Mouse (Mus musculus): ENCODE results near the gene Mbnl3. TPM values are rescaled to one million over a fixed set of nuclear protein-coding genes. Genes with fewer than 3 reads are reported as not detected.

The Mbnl3 gene
- total and polyA plus RNA-seq, 3 experiments: 6.6 to 14.4 (median 11.8) TPM

GRCm38 (mm10) chrX:51204626-51205547, 1.4 kb downstream of the Mbnl3 start:
- peak; percentile 63 for DNase-seq (ENCODE audit: extremely low read depth)
- H3K27ac ChIP-seq (ENCODE audit: insufficient read depth, low read depth): 0 out of 2 replicates have a peak overlapping the region, but pooled peaks have one; percentile 30

GRCm38 (mm10) chrX:51197012-51197411, 9.3 kb downstream of the Mbnl3 start:
- H3K4me2 ChIP-seq (ENCODE audit: insufficient read depth, low read depth, poor library complexity, severe bottlenecking): no peak overlapping the region
- in situ Hi-C loops (cut with MboI; ENCODE audit: low pct_ligation_motif_present, low pct_unique_long_range_greater_than_20kb, low sequenced_read_pairs) (no loop called here), dilution Hi-C loops (cut with MboI; ENCODE audit: extremely low pct_ligation_motif_present, extremely low pct_unique_long_range_greater_than_20kb, low sequenced_read_pairs) (no loop called here)
- H3K9me3 ChIP-seq (replicated peaks; ENCODE audit: low read length): no peaks in the 10 kb centered on the region
- no peaks in the 10 kb centered on the region for H3K79me2 ChIP-seq (replicated peaks; ENCODE audit: control insufficient read depth, extremely low read depth, insufficient read depth, poor library complexity, severe bottlenecking)
- H3K4me1 ChIP-seq (ENCODE audit: control insufficient read depth in 1 of 2, insufficient read depth in 2 of 2): peaks cover 0 to 5% of the 10 kb centered on the region in 2 experiments; a peak in 1 of 4 replicates
- no peak overlapping the region for H3K4me3 ChIP-seq (replicated peaks in 1 of 3; ENCODE audit: low read depth in 2 of 3, low read length in 2 of 3, poor library complexity in 1 of 3)
- DNase-seq (ENCODE audit: extremely low read depth): no peak
- TF ChIP-seq MYC (IDR thresholded peaks at IDR 0.05; ENCODE audit: low read depth, low read length): no peak
- no peak for TF ChIP-seq TBP (conservative IDR thresholded peaks at IDR 0.05; ENCODE audit: low read depth, low read length)
- no peak for TF ChIP-seq KAT2A (IDR thresholded peaks at IDR 0.05; ENCODE audit: insufficient replicate concordance, low read length)
- TF ChIP-seq E2F4 (IDR thresholded peaks at IDR 0.05; ENCODE audit: insufficient replicate concordance, low read depth, low read length): no peak
- TF ChIP-seq MXI1 (IDR thresholded peaks at IDR 0.05; ENCODE audit: low read depth, low read length): no peak
- TF ChIP-seq IRF4 (IDR thresholded peaks at IDR 0.05; ENCODE audit: low read depth, low read length): no peak
- TF ChIP-seq MAX (IDR thresholded peaks at IDR 0.05; ENCODE audit: low read length): no peak
- TF ChIP-seq USF2 (conservative IDR thresholded peaks at IDR 0.05; ENCODE audit: low read depth, low read length): no peak
- no peak for TF ChIP-seq NELFE (IDR thresholded peaks at IDR 0.05; ENCODE audit: low read depth, low read length)
- TF ChIP-seq POLR2AphosphoS2 (IDR thresholded peaks at IDR 0.05; ENCODE audit: low read depth, low read length): no peak
- TF ChIP-seq RAD21 (IDR thresholded peaks at IDR 0.05; ENCODE audit: low read depth, low read length): no peak
- no peak for TF ChIP-seq CHD1 (IDR thresholded peaks at IDR 0.05; ENCODE audit: low read depth, low read length)
- no peak for TF ChIP-seq MAZ (IDR thresholded peaks at IDR 0.05; ENCODE audit: low read depth, low read length)
- no peak for TF ChIP-seq JUN (IDR thresholded peaks at IDR 0.05; ENCODE audit: insufficient read depth, low read depth, low read length)
- no peak for TF ChIP-seq UBTF (IDR thresholded peaks at IDR 0.05; ENCODE audit: low read depth, low read length)
- no peak for TF ChIP-seq USF1 (IDR thresholded peaks at IDR 0.05; ENCODE audit: low read depth, low read length)
- no peak for TF ChIP-seq NRF1 (IDR thresholded peaks at IDR 0.05; ENCODE audit: low read depth, low read length)
- no peak overlapping the region for H3K27ac ChIP-seq (ENCODE audit: insufficient read depth, low read depth)
- no peak overlapping the region for H3K9ac ChIP-seq (ENCODE audit: insufficient read depth, low read depth)
- H3K27me3 ChIP-seq (replicated peaks): no peaks in the 10 kb centered on the region
- no peaks in the 10 kb centered on the region for H3K36me3 ChIP-seq (replicated peaks in 1 of 2; ENCODE audit: control insufficient read depth in 1 of 2, insufficient read depth in 1 of 2, low read length in 1 of 2)

More at GRCm38 (mm10) chrX:51204626-51205547, 1.4 kb downstream of the Mbnl3 start:
- dilution Hi-C loops (cut with MboI; ENCODE audit: extremely low pct_ligation_motif_present, extremely low pct_unique_long_range_greater_than_20kb, low sequenced_read_pairs): no loop called here
- TF ChIP-seq ZNF384 (IDR thresholded peaks at IDR 0.05; ENCODE audit: low read depth, low read length) (peak; percentile 91), USF2 (conservative IDR thresholded peaks at IDR 0.05; ENCODE audit: low read depth, low read length) (no peak)
- Histone ChIP-seq H3K4me1 (ENCODE audit: control insufficient read depth in 1 of 2, insufficient read depth in 2 of 2) (no peaks in the 10 kb centered on the region), H3K79me2 (replicated peaks; ENCODE audit: control insufficient read depth, extremely low read depth, insufficient read depth, poor library complexity, severe bottlenecking) (no peaks in the 10 kb centered on the region), H3K4me3 (replicated peaks in 1 of 3; ENCODE audit: low read depth in 2 of 3, low read length in 2 of 3, poor library complexity in 1 of 3) (peak overlapping the region; percentile 4 to 74 (median 55)), H3K27me3 (replicated peaks) (no peaks in the 10 kb centered on the region), H3K9ac (ENCODE audit: insufficient read depth, low read depth) (peak overlapping the region; percentile 72), H3K9me3 (replicated peaks; ENCODE audit: low read length) (no peaks in the 10 kb centered on the region), H3K36me3 (replicated peaks in 1 of 2; ENCODE audit: control insufficient read depth in 1 of 2, insufficient read depth in 1 of 2, low read length in 1 of 2) (no peaks in the 10 kb centered on the region), H3K4me2 (ENCODE audit: insufficient read depth, low read depth, poor library complexity, severe bottlenecking) (peak overlapping the region; percentile 65)
- in situ Hi-C loops (cut with MboI; ENCODE audit: low pct_ligation_motif_present, low pct_unique_long_range_greater_than_20kb, low sequenced_read_pairs): no loop called here

All from CH12.LX (cell line).